Mouse (Mus musculus): ENCODE data around the gene Slc9a7.

Gene Slc9a7

GRCm38 (mm10) chrX:20291282-20292039, at the start of gene Slc9a7:
Gene Slc9a7 (minus strand): TSS chrX:20291807.
- DNase-seq (ENCODE audit: low spot score), result peak; percentile 61

GRCm38 (mm10) chrX:20335722-20336121, 44.1 kb upstream of the Slc9a7 start:
- peak; percentile 39 for DNase-seq (ENCODE audit: low spot score)

GRCm38 (mm10) chrX:20332756-20333155, 41.1 kb upstream of the Slc9a7 start:
- peak; percentile 3 for DNase-seq (ENCODE audit: low spot score)

GRCm38 (mm10) chrX:20307215-20307614, 15.6 kb upstream of the Slc9a7 start:
- DNase-seq (ENCODE audit: low spot score), result no peak

DNA sequence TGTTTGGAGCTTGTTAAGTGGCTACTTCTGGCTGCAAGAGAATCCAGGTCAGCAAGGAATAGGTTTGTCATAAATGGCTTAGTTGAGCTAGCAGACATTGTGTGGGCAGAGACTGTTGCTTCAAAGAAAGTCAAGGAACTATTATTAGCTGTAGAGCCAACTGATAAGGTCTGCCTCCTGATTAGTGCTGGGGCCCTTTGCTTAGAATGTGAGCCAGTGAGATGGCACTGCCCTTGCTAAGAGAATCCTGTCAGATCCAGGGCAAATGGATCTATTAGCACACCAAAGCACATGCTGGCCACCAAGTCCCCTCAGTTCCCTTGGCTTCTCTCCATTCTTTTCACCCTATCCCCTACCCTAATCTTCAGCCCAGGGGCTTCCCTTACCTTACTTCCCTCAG, 14.3 kb upstream of the Slc9a7 start:
- no peak for DNase-seq (ENCODE audit: low spot score)

DNA sequence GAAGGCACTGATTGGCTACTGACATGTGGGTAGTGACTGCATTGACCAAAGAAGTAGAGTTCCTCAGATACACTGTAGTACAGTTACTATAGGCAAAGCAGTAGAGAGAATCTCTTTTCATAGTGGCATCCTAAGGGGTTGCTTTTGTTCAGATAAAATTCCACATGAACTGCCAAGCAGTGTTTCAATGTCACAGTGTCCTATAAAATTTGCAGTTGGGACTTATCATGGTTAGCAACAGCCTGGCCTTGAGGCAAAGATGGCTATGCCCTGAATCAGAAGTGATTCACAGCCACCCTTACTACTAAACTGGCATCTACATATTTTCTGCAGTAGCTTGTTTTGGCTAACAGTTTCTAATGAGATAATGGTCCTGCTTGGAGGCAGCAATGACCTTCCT, 11.7 kb upstream of the Slc9a7 start:
- no peak for DNase-seq (ENCODE audit: low spot score)

DNA sequence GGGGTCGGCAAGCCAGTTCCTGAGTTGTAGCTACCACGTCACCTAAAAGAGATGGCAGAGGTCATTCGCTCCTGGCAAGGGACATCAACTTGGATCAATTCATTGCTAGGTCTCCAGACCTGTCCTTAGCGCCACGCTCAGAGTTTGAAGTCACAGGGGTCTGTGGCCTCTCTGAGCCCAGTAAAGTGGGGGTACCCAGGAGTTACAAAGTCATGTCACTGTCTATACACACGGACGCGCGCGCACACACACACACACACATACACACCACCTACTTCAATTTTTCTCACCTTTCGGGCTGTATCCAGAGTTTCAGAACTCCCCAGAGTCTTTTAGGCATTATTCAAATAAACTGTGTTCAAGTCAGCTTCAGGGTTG, 422 bp upstream of the Slc9a7 start:
- DNase-seq (ENCODE audit: low spot score), result no peak

DNA sequence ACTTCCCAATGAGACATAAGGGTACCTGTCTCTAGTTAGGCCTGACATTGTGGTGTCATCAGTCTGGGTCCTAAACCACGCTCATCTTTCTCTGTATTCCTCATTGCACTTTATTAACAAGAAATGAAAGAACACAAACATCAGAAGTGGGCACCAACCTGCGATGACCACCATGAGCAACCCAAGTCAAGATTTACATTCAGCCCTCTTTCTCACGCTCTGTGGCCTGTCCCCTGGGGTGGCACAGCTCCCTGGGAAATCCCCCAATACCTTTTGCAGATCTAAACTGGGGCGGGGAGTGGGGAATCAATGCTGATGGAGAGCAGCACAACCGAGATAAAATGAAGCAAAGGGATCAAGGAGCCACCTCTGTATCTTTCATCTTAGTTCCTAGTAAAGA, 892 bp downstream of the Slc9a7 start:
- DNase-seq (ENCODE audit: low spot score), result no peak

GRCm38 (mm10) chrX:20288674-20289073, 2.9 kb downstream of the Slc9a7 start:
- DNase-seq (ENCODE audit: low spot score), result no peak

DNA sequence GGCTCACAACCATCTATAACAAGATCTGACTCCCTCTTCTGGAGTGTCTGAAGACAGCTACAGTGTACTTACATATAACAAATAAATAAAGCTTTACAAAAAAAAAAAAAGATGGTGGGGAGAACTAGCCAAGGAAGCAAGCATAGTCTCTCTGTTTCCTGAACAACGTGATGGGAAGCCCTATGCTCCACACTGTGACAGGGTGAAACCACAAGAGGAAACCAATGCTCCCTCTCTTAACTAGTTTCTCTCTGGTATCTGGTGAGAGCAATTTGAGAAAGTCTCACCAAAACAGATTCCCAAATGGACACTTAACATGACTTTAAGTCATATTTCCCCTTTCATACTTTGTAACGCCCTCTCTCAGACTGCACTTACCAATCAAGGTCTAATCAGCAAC, 5.4 kb downstream of the Slc9a7 start:
- no peak for DNase-seq (ENCODE audit: low spot score)

DNA sequence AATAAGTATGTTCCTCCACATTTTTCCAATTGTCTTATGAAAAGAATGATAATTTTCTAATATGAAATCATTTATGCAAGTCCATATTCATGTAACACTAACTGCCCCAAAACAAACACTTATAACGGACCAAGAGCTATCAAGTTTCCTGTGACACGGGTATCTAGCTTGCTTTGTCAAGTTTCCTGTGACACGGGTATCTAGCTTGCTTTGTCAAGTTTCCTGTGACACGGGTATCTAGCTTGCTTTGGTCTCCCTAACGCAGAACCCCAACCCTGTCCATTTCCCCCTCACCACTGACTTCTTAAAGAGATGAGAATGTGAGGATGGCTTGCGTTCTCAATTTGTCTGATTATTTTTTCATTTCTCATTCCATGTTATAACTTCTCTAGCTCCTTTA, 12.2 kb downstream of the Slc9a7 start:
- no peak for DNase-seq (ENCODE audit: low spot score)

- DNase-seq (ENCODE audit: low spot score), result no peak
Measured at GRCm38 (mm10) chrX:20273854-20274253, 17.8 kb downstream of the Slc9a7 start.

DNA sequence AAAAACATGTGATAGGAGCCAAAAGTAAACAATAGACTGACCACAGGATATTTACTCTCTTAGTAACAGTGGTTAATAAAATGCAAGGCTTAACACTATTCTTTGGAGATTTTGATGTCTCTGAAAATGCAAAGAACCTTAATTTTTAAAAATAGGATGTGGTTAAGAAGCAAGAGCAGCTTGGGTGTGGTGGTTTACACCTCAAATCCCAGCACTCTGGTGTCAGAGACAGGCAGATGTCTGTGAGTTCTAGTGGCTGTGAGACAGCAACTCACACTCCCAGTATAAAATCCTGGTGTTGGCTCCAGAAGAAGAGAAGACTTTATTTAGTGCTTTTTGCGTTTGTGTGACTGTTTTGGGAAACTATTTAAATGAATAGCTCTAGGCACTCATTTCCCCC, 19.6 kb downstream of the Slc9a7 start:
- no peak for DNase-seq (ENCODE audit: low spot score)

- DNase-seq (ENCODE audit: low spot score), result no peak
Measured at GRCm38 (mm10) chrX:20269980-20270379, 21.6 kb downstream of the Slc9a7 start.

DNA sequence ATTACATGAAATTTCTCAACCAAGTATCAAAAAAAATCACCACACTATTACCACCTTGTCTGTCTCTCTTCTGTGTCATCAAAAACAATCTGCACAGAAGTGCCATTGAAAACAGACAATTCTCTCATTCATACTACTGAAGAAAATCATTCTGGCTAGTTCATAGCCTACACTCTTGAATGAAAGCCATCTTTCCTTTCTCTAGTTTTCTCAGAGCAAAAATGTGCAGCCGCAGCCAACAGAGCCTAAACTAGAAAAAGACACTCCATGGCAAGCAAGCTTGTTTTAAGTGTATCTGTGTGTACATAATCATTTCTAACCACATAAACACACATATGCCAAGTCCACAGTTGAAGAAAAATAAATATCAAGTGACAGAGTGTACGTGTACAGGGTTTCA, 27.2 kb downstream of the Slc9a7 start:
- DNase-seq (ENCODE audit: low spot score), result no peak

DNA sequence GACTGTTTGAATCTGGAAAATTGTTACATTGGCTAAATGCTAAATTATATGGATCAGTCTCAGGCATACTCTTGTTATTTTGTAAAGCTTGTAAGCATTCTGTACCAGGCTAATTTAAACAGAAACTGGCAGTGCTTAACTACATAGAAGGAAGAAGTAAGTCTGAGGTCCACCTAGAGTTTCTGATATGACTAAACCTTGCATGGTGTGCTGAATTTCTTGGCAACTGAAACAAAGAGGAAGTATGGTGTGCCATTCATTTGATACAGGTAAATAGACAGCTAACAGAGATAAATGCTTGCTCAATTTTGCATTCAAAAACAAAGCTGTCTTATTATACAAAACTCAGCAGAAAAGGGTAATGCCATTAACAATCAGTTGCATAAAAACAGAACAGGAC, 63.5 kb downstream of the Slc9a7 start:
- DNase-seq (ENCODE audit: low spot score), result no peak

DNA sequence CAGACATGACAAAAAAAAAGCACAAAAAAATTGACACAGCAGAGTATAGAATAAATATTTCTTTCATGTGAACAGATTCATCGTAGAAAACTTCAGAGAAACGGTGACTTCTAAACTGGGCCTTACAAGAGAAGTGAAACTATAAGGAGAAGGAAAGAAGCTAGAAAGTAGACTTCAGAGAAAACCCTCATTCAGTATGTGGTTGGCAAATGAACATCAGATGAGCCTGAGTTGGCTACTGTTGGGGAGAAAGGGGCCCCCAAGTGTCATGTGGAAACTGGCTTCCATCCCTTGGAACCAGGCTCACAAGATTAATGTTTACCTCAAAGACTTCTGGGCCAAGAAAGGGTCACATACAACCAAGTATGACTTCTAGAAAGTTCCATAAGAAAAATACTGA, 70.1 kb downstream of the Slc9a7 start:
- DNase-seq (ENCODE audit: low spot score), result no peak

GRCm38 (mm10) chrX:20185616-20186015, 106.0 kb downstream of the Slc9a7 start:
- DNase-seq (ENCODE audit: low spot score), result no peak

GRCm38 (mm10) chrX:20176792-20177191, 114.8 kb downstream of the Slc9a7 start:
- DNase-seq (ENCODE audit: low spot score), result no peak

DNA sequence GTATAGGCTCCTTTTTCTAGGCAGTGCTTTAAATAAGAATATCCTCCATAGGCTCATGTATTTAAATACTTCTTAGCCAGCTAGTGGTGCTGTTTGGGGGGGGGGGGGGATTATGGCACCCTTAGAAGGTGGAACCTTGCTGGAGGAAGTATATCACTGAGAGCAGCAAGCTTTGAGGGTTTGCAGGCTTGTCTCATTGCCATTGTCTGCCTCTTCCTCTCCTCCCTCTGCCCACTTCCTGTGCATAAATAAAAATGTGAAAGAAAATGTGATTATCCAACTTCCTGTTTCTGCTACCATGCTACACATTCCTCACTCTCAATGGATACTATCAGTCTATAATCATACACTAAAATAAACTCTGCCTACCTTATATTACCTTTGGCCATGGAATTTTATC, 123.2 kb downstream of the Slc9a7 start:
- no peak for DNase-seq (ENCODE audit: low spot score)

- no peak for DNase-seq (ENCODE audit: low spot score)
Measured at GRCm38 (mm10) chrX:20164984-20165383, 126.6 kb downstream of the Slc9a7 start.

DNA sequence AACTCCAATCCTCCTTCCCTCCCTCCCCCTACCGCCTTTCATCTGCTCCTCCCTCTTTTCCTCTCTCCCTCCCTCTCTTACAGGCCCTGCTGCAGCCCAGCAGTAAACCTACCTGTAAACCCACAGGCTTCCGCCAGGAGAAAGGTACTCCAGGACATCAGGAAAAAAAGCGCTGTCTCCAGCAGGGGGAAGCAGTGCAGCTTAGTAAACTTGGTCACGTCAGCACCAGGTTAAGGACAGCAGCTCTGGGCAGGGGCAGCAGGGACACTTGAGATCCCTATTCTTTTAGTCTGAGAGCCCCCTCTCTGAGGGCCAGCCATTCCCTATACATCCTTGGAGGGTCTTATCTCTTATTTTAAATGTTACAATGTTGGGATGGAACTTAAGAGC, 129.3 kb downstream of the Slc9a7 start:
- peak; percentile 14 for DNase-seq (ENCODE audit: low spot score)

DNA sequence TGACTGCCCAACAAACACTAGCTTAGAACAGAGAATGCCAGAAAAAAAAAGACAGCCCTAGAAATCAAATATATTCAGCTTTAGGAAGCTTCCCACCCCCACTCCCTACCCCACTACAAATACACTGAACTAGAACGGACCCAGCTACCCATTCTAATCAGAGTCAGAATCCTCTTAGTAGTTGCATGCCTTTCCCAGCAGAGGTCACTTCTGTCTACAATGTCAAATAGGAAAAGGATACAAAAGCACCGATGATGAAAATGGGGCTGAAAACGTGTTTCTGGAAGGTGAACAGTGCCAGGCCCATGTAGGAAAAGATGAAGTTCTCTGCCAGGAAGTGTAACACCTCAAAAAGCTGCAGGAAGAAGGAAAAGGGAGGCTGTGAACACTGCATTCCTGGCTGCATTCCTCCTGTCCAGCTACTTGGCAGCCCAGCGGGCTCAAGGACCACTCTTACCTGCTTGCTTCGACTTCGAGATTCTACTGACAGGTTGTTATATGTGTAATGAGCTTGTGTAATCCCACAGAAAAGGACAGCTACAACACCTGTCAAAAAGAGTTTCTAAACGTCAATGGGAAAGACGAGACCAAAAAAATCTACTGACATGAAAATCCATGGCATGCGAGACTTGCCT, 129.8 kb downstream of the Slc9a7 start:
- no peak for DNase-seq (ENCODE audit: low spot score)

GRCm38 (mm10) chrX:20160301-20160700, 131.3 kb downstream of the Slc9a7 start:
- DNase-seq (ENCODE audit: low spot score), result no peak

All from layer of hippocampus, adult 11-12 months (tissue).